Mouse (Mus musculus) ES-Bruce4 (cell line): Measurements from ENCODE around the gene Atp6v0a4. TPM values are rescaled to one million over a fixed set of nuclear protein-coding genes. Genes with fewer than 3 reads are reported as not detected.

ENCODE experiments used
- H3K27ac ChIP-seq: 2 replicates; pipeline ENCODE4 v1.5.1; 2012; ENCODE audit warnings: low read length, inconsistent platforms; ENCODE audit not compliant: insufficient read depth
- H3K27me3 ChIP-seq: 2 replicates; pipeline ENCODE4 v1.6.1; 2012; ENCODE audit warnings: mild to moderate bottlenecking, low read length, inconsistent platforms; ENCODE audit not compliant: control insufficient read depth, poor library complexity, insufficient read depth, severe bottlenecking
- H3K36me3 ChIP-seq: 2 replicates; pipeline ENCODE4 v1.6.1; 2012; ENCODE audit warnings: inconsistent platforms, mild to moderate bottlenecking, low read length, moderate library complexity; ENCODE audit not compliant: control insufficient read depth, poor library complexity, insufficient read depth, severe bottlenecking
- H3K4me1 ChIP-seq: one replicate; pipeline ENCODE4 v1.8.1; 2011; ENCODE audit warnings: low read length; ENCODE audit not compliant: control insufficient read depth, insufficient read depth
- H3K4me3 ChIP-seq: 2 replicates; pipeline ENCODE4 v1.5.1; 2011; ENCODE audit warnings: low read depth, mild to moderate bottlenecking, low read length
- H3K9ac ChIP-seq: 2 replicates; pipeline ENCODE4 v1.6.1; 2012; ENCODE audit warnings: low read depth, mild to moderate bottlenecking, inconsistent platforms; ENCODE audit not compliant: poor library complexity, severe bottlenecking
- H3K9me3 ChIP-seq: replicated peaks from 2 replicates; pipeline ENCODE4 v1.6.1; 2012; ENCODE audit warnings: mild to moderate bottlenecking, low read length, inconsistent platforms; ENCODE audit not compliant: control insufficient read depth, poor library complexity, insufficient read depth, severe bottlenecking
- CTCF ChIP-seq: IDR thresholded peaks from one replicate; pipeline ENCODE4 v1.8.1; 2011; ENCODE audit warnings: low read depth, low read length
- EP300 ChIP-seq: IDR thresholded peaks from 2 replicates; pipeline ENCODE4 v1.6.1; 2011; ENCODE audit warnings: low read depth, low read length; ENCODE audit not compliant: insufficient read depth
- POLR2A ChIP-seq: IDR thresholded peaks from one replicate; pipeline ENCODE4 v1.8.1; 2011; ENCODE audit warnings: low read length; ENCODE audit not compliant: insufficient read depth
- polyA plus RNA-seq: library from polyadenylated mRNA; stranded (reverse); fragments of >200 nt; gene quantifications from 2 replicates; pipeline ENCODE4 v1.2.4, GENCODE M21; 2011; ENCODE audit warnings: low read depth; ENCODE audit not compliant: missing spikeins, insufficient read depth, insufficient read length

The Atp6v0a4 gene
- 4.9 and 6.1 TPM in 2 replicates for polyA plus RNA-seq

DNA sequence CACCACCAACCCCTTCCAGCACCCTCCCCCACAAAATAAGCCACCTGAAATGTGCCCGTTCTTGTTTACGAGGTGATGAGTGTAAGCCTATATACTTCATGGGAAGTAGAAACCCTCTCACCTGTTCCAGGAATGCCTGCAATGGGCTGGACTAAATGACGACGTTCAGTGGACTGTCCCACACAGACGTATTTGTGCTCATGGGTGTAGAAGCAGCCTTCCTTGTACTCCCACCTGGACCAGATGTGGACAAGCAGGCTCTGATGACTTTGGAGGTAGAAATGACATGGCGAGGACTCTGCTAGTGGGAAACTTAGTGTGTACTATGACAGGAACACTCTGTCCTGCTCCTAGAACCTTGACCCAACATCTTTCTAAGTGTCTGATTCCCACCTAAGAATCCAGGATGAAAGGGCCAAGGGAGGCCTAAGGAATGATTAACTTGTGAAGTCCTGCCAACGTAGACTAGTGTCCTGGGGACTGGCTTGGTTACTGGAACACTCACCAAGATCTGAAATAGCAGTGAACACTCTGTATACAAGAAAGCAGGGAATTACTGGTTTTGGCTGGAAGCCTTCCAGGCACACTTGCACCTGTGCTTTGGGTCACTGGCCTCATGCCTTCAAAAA, at the start of gene Atp6v0a4:
Atp6v0a4 (minus strand) TSS at position 380 of the 629 bp plus-strand sequence.
- no peaks in the 10 kb centered on the region for H3K4me1 ChIP-seq
- no peak within 1 kb of the TSS for H3K4me3 ChIP-seq
- no peak within 1 kb of the TSS for H3K9ac ChIP-seq
- peaks cover 2% of the 10 kb centered on the region; the same call in 1 of the 2 replicates for H3K9me3 ChIP-seq
- no peak for TF ChIP-seq CTCF
- TF ChIP-seq POLR2A: no peak
- no peak for TF ChIP-seq EP300
- no peaks in the 10 kb centered on the region for H3K36me3 ChIP-seq
- H3K27me3 ChIP-seq: no peaks in the 10 kb centered on the region
- H3K27ac ChIP-seq: no peak within 1 kb of the TSS

- Histone ChIP-seq H3K27me3 (no peaks in the 10 kb centered on the region), H3K36me3 (no peaks in the 10 kb centered on the region), H3K9ac (no peak overlapping the region), H3K9me3 (no peaks in the 10 kb centered on the region), H3K4me3 (no peak overlapping the region), H3K27ac (no peak overlapping the region), H3K4me1 (no peaks in the 10 kb centered on the region)
- TF ChIP-seq POLR2A (no peak), EP300 (no peak), CTCF (no peak)
These were observed 41.0 kb upstream of the Atp6v0a4 start for GRCm38 (mm10) chr6:38165385-38165784.

DNA sequence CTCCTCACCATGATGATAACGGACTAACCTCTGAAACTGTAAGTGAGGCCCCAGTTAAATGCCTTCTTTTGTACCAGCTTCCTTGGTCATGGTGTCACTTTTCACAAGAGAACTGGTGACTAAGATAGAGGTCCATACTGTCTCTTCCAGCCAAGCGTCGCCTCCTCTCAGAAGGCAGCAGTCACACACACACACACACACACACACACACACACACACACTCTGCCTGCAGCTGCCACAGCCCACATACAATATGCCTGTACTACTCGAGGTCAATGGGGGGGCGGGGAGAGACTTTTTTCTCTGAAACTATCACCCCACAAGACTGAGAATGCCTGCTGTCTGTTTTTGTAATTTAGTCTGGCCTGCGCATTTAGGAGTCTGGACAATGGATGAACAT, 40.3 kb upstream of the Atp6v0a4 start:
- Histone ChIP-seq H3K4me1 (no peaks in the 10 kb centered on the region), H3K9ac (no peak overlapping the region), H3K4me3 (no peak overlapping the region), H3K27me3 (no peaks in the 10 kb centered on the region), H3K9me3 (no peaks in the 10 kb centered on the region), H3K27ac (no peak overlapping the region), H3K36me3 (no peaks in the 10 kb centered on the region)
- TF ChIP-seq POLR2A (no peak), CTCF (no peak), EP300 (no peak)

DNA sequence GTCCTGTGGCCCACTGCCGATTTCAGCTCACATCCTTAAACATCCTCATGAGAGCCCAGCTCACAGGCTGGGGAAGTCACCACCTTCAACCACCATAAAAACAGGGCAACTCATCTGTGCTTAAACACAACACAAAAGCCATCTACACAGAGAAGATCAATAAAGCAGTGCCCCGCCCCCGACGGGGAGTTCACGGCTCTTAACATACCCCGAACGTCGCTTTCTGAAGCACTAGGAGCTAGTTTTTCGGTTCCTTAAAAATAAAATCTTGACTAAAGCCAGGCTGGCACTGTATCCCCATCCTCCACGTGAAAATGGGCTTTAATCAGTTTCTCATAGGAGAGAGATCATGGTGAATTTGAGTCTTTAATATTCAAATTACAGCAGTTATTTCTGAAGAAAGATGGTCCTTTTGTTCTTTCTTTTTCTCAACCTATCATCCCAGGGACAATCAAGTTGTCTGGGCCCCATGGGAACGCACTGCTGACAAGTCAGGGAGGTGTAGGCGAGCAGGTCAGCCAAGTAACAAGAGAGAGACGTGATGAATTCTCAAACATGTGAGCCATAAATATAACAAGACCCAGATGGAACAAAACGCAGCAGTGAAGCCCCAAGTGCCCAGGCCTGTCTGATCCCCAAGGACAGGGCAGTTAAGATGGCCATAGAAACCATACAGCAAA, 38.6 kb upstream of the Atp6v0a4 start:
- H3K9ac ChIP-seq: no peak overlapping the region
- H3K27ac ChIP-seq: no peak overlapping the region
- H3K36me3 ChIP-seq: no peaks in the 10 kb centered on the region
- H3K4me1 ChIP-seq: no peaks in the 10 kb centered on the region
- H3K9me3 ChIP-seq: no peaks in the 10 kb centered on the region
- no peak overlapping the region for H3K4me3 ChIP-seq
- H3K27me3 ChIP-seq: no peaks in the 10 kb centered on the region
- TF ChIP-seq CTCF (no peak), EP300 (no peak), POLR2A (no peak)

DNA sequence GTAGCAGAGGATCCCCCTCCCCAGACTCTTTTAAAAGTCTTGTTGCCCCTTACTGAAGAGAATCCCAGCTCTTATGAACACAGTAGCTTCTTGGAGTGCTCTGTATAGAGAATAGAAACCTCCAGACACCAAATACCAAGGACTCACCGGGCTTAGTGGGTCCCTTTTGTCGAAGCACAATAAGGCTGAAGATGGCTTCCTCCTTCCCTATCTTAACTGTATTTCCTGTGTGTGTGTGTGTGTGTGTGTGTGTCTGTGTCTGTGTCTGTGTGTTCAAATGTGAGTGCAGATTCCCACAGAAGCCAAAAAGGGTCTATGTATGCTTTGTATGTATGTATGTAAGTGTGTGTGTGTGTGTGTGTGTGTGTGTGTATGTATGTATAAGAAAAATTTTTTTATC, 36.2 kb upstream of the Atp6v0a4 start:
- H3K27ac ChIP-seq: no peak overlapping the region
- no peak for TF ChIP-seq EP300
- TF ChIP-seq CTCF: no peak
- H3K4me1 ChIP-seq: peaks cover 2% of the 10 kb centered on the region

DNA sequence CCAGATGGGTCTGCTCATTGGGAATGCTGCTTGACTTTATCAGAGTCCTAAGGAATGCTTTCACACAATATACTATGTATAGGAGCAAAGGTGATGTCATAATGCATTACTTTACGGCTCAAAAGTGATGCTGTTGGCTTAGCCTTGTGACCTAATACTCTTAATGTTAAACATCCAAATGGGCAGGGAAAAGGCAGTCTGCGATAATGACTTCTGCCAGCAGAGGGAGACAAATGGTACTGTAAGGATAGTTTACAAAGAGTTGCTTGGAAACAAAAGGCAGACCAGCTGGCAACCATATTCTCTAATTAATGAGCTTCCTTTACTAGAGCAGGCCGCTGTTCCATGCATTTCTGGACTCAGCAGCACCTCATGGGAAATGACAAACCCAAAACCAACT, 35.7 kb upstream of the Atp6v0a4 start:
- Histone ChIP-seq H3K4me1 (peaks cover 2% of the 10 kb centered on the region), H3K9ac (no peak overlapping the region), H3K36me3 (no peaks in the 10 kb centered on the region; the same call in 1 of the 2 replicates), H3K9me3 (no peaks in the 10 kb centered on the region), H3K27me3 (no peaks in the 10 kb centered on the region), H3K27ac (no peak overlapping the region), H3K4me3 (no peak overlapping the region)
- peak; percentile 17 for TF ChIP-seq CTCF
- no peak for TF ChIP-seq POLR2A

More for the DNA sequence above, 36.2 kb upstream of the Atp6v0a4 start:
- no peak overlapping the region for H3K9ac ChIP-seq
- no peaks in the 10 kb centered on the region for H3K27me3 ChIP-seq
- no peaks in the 10 kb centered on the region for H3K9me3 ChIP-seq
- no peaks in the 10 kb centered on the region; the same call in 1 of the 2 replicates for H3K36me3 ChIP-seq
- no peak overlapping the region for H3K4me3 ChIP-seq
